In genomic region chr10:79777103-79777531, GRCm38 (mm10) we compare ENCODE assay signal across 9 mouse cellular contexts. TPM values are rescaled to one million over a fixed set of nuclear protein-coding genes. Genes with fewer than 3 reads are reported as not detected.
DNase-seq lines count a peak whose midpoint lies in the region; ATAC-seq and TF ChIP-seq lines count a peak whose summit lies in the region.
"Had no signal": no experiment of that assay in that cellular context is flagged by ENCODE, and none has a peak within 500 bp of the region (broad histone marks: within the 10 kb centered on the region; RNA-seq: fewer than 3 reads in every experiment).

Fstl3 (plus strand) TSS chr10:79777272.

- peaks cover 38% of the 10 kb centered on the region for H3K27me3 ChIP-seq in liver, embryonic 14.5 days (ENCODE audit: control insufficient read depth, insufficient read depth, low read length)
- no peaks in the 10 kb centered on the region for H3K27me3 ChIP-seq in stomach, embryonic 16.5 days (ENCODE audit: control insufficient read depth, insufficient read depth, low read length)

- intact Hi-C loops in gastrocnemius, adult 2 months (cut with DNase I) = no loop called here
- intact Hi-C loops in gastrocnemius, postnatal 36 days (cut with DNase I) = no loop called here
- intact Hi-C loops in heart, postnatal 10 days (cut with DNase I) = no loop called here

- H3K4me2 ChIP-seq in liver, embryonic 14.5 days (ENCODE audit: low read depth) = peak within 1 kb of the TSS; percentile 58
- peak within 1 kb of the TSS; percentile 73 for H3K4me2 ChIP-seq in stomach, embryonic 16.5 days (ENCODE audit: low read depth, low read length)

- H3K4me1 ChIP-seq in liver, embryonic 14.5 days (replicated peaks; ENCODE audit: control insufficient read depth in 2 of 2, insufficient read depth in 2 of 2, low read length in 1 of 2) = peaks cover 7 to 11% of the 10 kb centered on the region in 2 experiments
- peaks cover 36% of the 10 kb centered on the region for H3K4me1 ChIP-seq in stomach, embryonic 16.5 days (ENCODE audit: control insufficient read depth, insufficient read depth, low read length)

- 4% methylated on average over 37 of the region's 39 CpGs for WGBS in liver, embryonic 14.5 days (ENCODE audit: insufficient replicate concordance)
- WGBS in stomach, embryonic 16.5 days = 1% methylated on average over 38 of the region's 39 CpGs

- peaks cover 3% of the 10 kb centered on the region for H3K9me3 ChIP-seq in liver, embryonic 14.5 days (ENCODE audit: control insufficient read depth, low read length)
- peaks cover 2% of the 10 kb centered on the region; the same call in 1 of the 2 replicates for H3K9me3 ChIP-seq in stomach, embryonic 16.5 days (replicated peaks; ENCODE audit: control insufficient read depth, low read length)

- no peak within 1 kb of the TSS for H3K9ac ChIP-seq in liver, embryonic 14.5 days (replicated peaks)
- peak within 1 kb of the TSS; percentile 84 for H3K9ac ChIP-seq in stomach, embryonic 16.5 days (ENCODE audit: low read length)

- no peaks in the 10 kb centered on the region for H3K36me3 ChIP-seq in liver, embryonic 14.5 days (replicated peaks; ENCODE audit: control insufficient read depth, insufficient read depth, low read depth)
- H3K36me3 ChIP-seq in stomach, embryonic 16.5 days (ENCODE audit: control insufficient read depth, insufficient read depth, low read length) = no peaks in the 10 kb centered on the region; the same call in 1 of the 2 replicates

- H3K27ac ChIP-seq in gastrocnemius, adult 2 months = peak within 1 kb of the TSS; percentile 67
- no peak within 1 kb of the TSS for H3K27ac ChIP-seq in liver, embryonic 14.5 days
- peak within 1 kb of the TSS; percentile 54 for H3K27ac ChIP-seq in stomach, embryonic 16.5 days (ENCODE audit: low read length)

- peak; percentile 61 for DNase-seq in gastrocnemius, adult 2 months
- DNase-seq in gastrocnemius, postnatal 36 days = no peak
- peak; percentile 72 to 79 for DNase-seq in adrenal gland, postnatal 36 days
- DNase-seq in heart, postnatal 10 days = peak; percentile 43 to 57
- no peak for DNase-seq in liver, embryonic 14.5 days (ENCODE audit: low read depth in 3 of 3, low spot score in 3 of 3)
- no peak for DNase-seq in adipocyte (ENCODE audit: low spot score)

- ATAC-seq in liver, embryonic 14.5 days (ENCODE audit: insufficient read depth) = no peak
- no peak for ATAC-seq in stomach, embryonic 16.5 days (ENCODE audit: insufficient read depth, low FRiP score)
- no peak for ATAC-seq in megakaryocyte progenitor cell, adult 5-6 weeks (replicated peaks; ENCODE audit: poor library complexity)

- no peak for TF ChIP-seq EP300 in liver, embryonic 14.5 days (IDR thresholded peaks at IDR 0.05; ENCODE audit: low read depth)

- no peak; the same call in 1 of the 2 replicates for TF ChIP-seq CTCF in gastrocnemius, adult 2 months (IDR thresholded peaks at IDR 0.05)
- no peak for TF ChIP-seq CTCF in liver, embryonic 14.5 days (IDR thresholded peaks at IDR 0.05; ENCODE audit: low read depth)

- peak within 1 kb of the TSS; percentile 72 for H3K4me3 ChIP-seq in gastrocnemius, adult 2 months
- peak within 1 kb of the TSS in 1 of 2 experiments; percentile 34; a peak in 2 of 4 replicates for H3K4me3 ChIP-seq in liver, embryonic 14.5 days (ENCODE audit: insufficient read depth in 1 of 2, low read depth in 2 of 2, low read length in 2 of 2)
- peak within 1 kb of the TSS; percentile 56 for H3K4me3 ChIP-seq in stomach, embryonic 16.5 days (replicated peaks; ENCODE audit: low read length)
- H3K4me3 ChIP-seq: erythroblast, embryonic 14.5 days had no signal

RNA-seq across cellular contexts. Expression of gene Fstl3, which starts in this region (rescaled TPM):
- total RNA-seq in gastrocnemius, adult 2 months (2021) = 1 to 10 TPM; 1.0 to 1.5 TPM
- 1 to 10 TPM; 1.2 to 1.8 TPM for total RNA-seq in gastrocnemius, postnatal 36 days (2021)
- 10 to 100 TPM; 11.3 to 22.9 TPM for total RNA-seq in adrenal gland, postnatal 36 days (2021)
- total RNA-seq in heart, postnatal 10 days (2021) = 1 to 10 TPM; 5.8 to 7.4 TPM
- 0.54 and 0.56 TPM in 2 replicates for polyA plus RNA-seq in liver, embryonic 14.5 days (2012; rRNA removed)
- 0.18 and 0.23 TPM in 2 replicates for polyA plus RNA-seq in liver, embryonic 14.5 days (2014; fragmentation: Nextera tagmentation; extraction: Ambion mirVana)
- polyA plus RNA-seq in stomach, embryonic 16.5 days (2015; fragmentation: Nextera tagmentation; extraction: Ambion mirVana) = 18.1 and 23.1 TPM in 2 replicates
- total RNA-seq in megakaryocyte progenitor cell, adult 5-6 weeks (2015) = 1.6 and 2.7 TPM in 2 replicates
- 1.3 and 3.6 TPM in 2 replicates for total RNA-seq in megakaryocyte progenitor cell, adult 5-6 weeks (2017)

Comparison
In these comparisons a context has a peak if more than half of its experiments do, and no peak if none do; other contexts are left out.
1. RNA of gene Fstl3 (polyA plus RNA-seq): 18.1 to 23.1 TPM in stomach, embryonic 16.5 days; 0.18 to 0.56 TPM in liver, embryonic 14.5 days; every median in the first group is over 10 times any median in the second.
2. DNase-seq: peak in gastrocnemius, adult 2 months (single experiment), adrenal gland, postnatal 36 days (2 of 2) and heart, postnatal 10 days (2 of 2); none in gastrocnemius, postnatal 36 days (0 of 2), liver, embryonic 14.5 days (0 of 3) and adipocyte (single experiment).